Mouse (Mus musculus) megakaryocyte, embryonic 14.5 days (primary cell): Measurements from ENCODE around the gene Pbx4. TPM values are rescaled to one million over a fixed set of nuclear protein-coding genes. Genes with fewer than 3 reads are reported as not detected.

ENCODE experiments used
- H3K27me3 ChIP-seq: replicated peaks from 2 replicates; pipeline ENCODE3; 2012; ENCODE audit warnings: inconsistent platforms
- H3K36me3 ChIP-seq: replicated peaks from 2 replicates; pipeline ENCODE3; 2012; ENCODE audit warnings: low read length, inconsistent platforms, mixed read lengths
- H3K4me1 ChIP-seq: 2 replicates; pipeline ENCODE4 v1.6.1; 2012; ENCODE audit warnings: inconsistent platforms
- H3K4me3 ChIP-seq: replicated peaks from 2 replicates; pipeline ENCODE3; 2012; ENCODE audit warnings: moderate library complexity, mild to moderate bottlenecking, inconsistent platforms
- H3K9me3 ChIP-seq: 2 replicates; pipeline ENCODE4 v1.6.1; 2012; ENCODE audit warnings: inconsistent platforms
- FLI1 ChIP-seq: IDR thresholded peaks from 2 replicates; pipeline ENCODE4 v1.6.1; 2012; ENCODE audit warnings: low read length, inconsistent platforms, mixed read lengths
- GATA1 ChIP-seq: IDR thresholded peaks from 3 replicates; pipeline ENCODE4 v1.6.1; 2012; ENCODE audit warnings: mixed read lengths, low read length, inconsistent platforms, borderline replicate concordance
- polyA plus RNA-seq: library from polyadenylated mRNA; stranded (reverse); fragments of >175 nt; gene quantifications from 2 replicates; pipeline ENCODE4 v1.2.3, GENCODE M21; 2012; ENCODE audit warnings: low replicate concordance; ENCODE audit not compliant: insufficient read depth

Gene Pbx4
- polyA plus RNA-seq, 1 experiment: 1.7 TPM

DNA sequence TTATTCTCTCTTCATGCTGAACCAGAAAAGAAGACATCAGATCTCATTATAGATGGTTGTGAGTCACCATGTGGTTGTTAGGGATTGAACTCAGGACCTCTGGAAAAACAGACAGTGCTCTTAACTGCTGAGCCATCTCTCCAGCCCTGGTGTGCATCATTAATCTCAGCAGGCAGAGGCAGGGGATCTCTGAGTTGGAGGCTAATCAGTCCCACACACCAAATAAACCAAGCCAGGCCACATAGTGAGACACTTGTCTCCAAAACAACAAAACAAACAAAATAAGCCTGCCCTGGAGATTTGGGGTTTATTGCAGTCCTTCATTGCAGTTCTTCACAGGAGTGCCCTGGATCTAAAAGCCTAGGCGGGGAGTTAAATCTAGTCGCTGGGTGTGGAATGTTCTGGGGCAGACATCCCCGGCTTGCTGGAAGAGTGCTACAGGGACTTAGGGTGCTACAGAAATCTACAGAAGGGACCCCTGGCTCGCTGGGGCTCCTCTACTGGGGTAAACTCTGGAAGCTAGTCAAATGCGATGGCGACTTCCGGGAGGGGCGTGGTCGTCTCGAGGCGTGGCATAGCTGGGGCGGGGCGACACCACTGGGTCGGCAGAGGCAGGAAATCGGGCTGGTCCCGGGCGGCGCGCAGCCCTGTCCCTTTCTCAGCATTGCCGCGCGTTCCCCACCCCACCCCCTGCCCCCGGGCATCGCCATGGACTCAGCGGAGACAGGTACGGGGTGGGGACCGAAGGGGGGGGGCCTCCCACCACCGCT is 24.0 kb upstream of the Pbx4 start, which contains the start of gene Gmip:
Gene Gmip (plus strand): TSS at position 586 of the 770 bp plus-strand sequence.
- Histone ChIP-seq H3K4me3 (peak within 1 kb of the TSS; percentile 93), H3K36me3 (peaks cover 76% of the 10 kb centered on the region), H3K4me1 (peaks cover 53% of the 10 kb centered on the region)

DNA sequence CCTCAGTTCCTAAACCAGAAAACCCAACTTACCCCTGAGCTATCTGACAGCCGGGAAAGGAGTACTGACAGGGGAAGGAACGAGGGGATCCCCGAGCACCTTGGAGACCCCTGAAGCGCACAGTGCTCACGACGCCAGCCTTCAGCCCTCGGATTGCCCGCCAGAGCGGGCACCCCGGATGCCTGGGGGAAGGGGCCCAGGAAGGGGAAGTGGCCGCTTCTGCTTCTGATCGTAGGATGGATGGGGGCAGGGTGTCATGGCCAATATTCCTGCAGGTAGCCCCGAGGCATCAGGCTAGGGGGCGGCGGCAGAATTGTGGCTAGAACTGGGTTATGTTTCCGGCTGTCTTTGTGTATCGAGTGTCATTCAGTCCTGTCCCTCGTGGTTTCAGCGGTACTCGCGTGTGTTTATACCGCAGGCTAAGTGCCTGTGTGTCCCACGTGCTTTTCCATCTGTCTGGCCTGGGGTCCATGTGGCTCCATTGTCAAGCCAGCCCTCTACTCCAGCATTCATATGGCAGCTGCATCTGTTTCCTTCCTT is 23.4 kb upstream of the Pbx4 start:
- H3K36me3 ChIP-seq: peaks cover 76% of the 10 kb centered on the region
- H3K4me3 ChIP-seq: peak overlapping the region; percentile 93
- peaks cover 49% of the 10 kb centered on the region for H3K4me1 ChIP-seq
- TF ChIP-seq GATA1 (no peak), FLI1 (no peak)
- H3K9me3 ChIP-seq: no peaks in the 10 kb centered on the region
- no peaks in the 10 kb centered on the region for H3K27me3 ChIP-seq

More for the DNA sequence above, 24.0 kb upstream of the Pbx4 start, which contains the start of gene Gmip:
- Histone ChIP-seq H3K27me3 (no peaks in the 10 kb centered on the region), H3K9me3 (no peaks in the 10 kb centered on the region)
- TF ChIP-seq FLI1 (no peak), GATA1 (no peak)

DNA sequence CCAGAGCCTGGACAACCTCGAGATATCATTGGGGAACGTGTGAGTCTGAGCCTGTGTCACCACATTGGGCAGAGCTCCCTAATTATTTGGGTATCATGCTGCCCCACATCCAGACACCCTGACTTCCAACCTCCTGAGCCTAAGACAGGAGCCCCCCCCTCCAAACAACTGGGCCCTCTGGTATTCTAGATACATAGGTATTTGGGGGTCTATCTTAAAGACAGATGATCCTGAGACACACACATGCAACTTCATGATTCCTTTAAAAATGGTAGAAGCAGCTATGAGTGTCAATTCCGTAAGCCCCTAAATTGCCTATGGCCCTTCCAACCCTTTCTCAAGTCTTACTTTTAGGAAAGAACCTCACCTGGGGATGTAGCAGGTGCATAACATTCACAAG is 22.5 kb upstream of the Pbx4 start:
- TF ChIP-seq FLI1 (no peak), GATA1 (no peak)
- Histone ChIP-seq H3K27me3 (no peaks in the 10 kb centered on the region), H3K9me3 (no peaks in the 10 kb centered on the region), H3K4me3 (peak overlapping the region; percentile 39), H3K4me1 (peaks cover 49% of the 10 kb centered on the region), H3K36me3 (peaks cover 76% of the 10 kb centered on the region)

DNA sequence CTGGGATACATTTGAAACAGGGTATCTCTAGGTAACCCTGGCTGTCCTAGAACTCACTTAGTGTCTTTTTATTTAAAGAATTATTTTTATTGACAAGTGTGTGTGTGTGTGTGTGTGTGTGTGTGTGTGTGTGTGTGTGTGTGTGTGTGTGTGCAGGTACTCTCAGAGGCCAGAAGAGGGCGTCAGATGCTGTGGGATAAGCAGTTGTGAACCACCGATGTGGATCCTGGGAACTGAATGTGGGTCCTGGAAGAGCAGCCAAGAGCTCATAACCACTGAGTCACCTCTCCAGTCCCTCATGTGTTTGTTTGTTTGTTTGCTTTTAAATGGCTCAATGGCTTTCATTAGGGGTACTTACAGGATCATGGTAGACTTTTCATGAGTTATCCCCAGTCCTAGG is 17.4 kb upstream of the Pbx4 start:
- H3K4me3 ChIP-seq: no peak overlapping the region
- H3K27me3 ChIP-seq: no peaks in the 10 kb centered on the region
- peaks cover 85% of the 10 kb centered on the region for H3K36me3 ChIP-seq
- TF ChIP-seq GATA1: no peak
- no peak for TF ChIP-seq FLI1
- peaks cover 3% of the 10 kb centered on the region for H3K4me1 ChIP-seq
- H3K9me3 ChIP-seq: no peaks in the 10 kb centered on the region

DNA sequence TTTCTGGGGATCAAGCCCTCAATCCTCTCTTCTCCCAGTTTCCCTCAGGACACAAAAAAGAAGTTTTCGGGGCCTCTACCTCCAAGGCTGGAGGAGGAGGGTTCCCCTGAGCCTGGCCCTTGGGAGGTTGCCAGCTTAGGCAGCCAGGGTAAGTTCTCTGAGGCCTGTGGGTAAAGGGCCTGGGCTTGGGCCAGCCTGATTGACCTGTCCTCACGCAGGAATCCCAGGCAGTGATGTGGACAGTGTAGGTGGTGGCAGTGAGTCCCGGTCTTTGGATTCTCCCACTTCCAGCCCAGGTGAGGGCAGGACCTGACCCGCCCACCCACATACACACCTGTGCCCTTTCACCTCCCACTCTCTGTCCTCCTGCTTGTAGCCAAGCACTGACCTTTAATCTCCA is 16.9 kb upstream of the Pbx4 start:
- H3K4me1 ChIP-seq: no peaks in the 10 kb centered on the region
- TF ChIP-seq FLI1 (no peak), GATA1 (no peak)
- peaks cover 85% of the 10 kb centered on the region for H3K36me3 ChIP-seq
- H3K9me3 ChIP-seq: no peaks in the 10 kb centered on the region
- H3K27me3 ChIP-seq: peaks cover 2% of the 10 kb centered on the region
- H3K4me3 ChIP-seq: no peak overlapping the region

DNA sequence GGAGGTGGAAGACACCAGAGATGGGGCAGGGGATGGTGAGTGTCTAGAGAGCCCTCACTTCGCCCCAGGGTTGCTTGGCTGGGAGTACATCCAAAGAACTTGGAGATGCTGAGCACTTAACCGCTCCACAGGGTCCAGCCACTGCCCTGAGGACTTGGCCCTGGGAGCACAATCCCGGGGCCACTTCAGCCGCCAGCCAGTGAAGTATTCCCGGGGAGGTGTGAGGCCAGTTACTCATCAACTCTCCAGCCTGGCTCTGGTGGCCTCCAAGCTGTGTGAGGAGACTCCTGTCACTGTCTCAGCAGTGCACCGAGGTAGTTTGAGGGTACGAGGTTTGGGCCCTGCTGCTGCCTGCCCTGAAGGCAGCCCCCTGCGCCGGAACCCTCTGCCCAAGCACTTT is 11.8 kb upstream of the Pbx4 start:
- Histone ChIP-seq H3K4me3 (no peak overlapping the region), H3K4me1 (peaks cover 20% of the 10 kb centered on the region), H3K27me3 (peaks cover 38% of the 10 kb centered on the region), H3K36me3 (peaks cover 50% of the 10 kb centered on the region), H3K9me3 (no peaks in the 10 kb centered on the region)
- TF ChIP-seq GATA1: no peak

DNA sequence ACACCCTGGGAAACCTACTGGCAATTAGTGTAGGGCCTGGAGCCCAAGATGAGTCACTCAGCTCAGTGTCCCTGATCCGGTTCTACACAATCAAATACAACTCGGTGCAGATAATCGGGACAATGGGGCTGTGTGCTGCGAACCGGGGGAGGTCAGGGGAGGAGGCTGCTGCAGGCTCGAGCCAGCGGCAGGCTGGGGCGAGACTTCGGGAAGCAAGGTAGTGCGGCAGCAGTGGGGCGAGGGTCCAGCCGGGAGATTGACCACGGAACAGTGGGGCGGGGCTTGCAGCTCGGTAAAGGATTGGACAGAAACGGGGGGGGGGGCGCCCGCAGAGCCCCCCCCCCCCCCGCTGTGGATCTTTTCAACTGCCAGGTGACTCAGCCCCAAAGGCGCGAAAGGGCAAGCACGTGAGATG is 10.3 kb upstream of the Pbx4 start:
- peaks cover 36% of the 10 kb centered on the region for H3K36me3 ChIP-seq
- H3K9me3 ChIP-seq: no peaks in the 10 kb centered on the region
- TF ChIP-seq FLI1: no peak
- TF ChIP-seq GATA1: no peak
- peaks cover 25% of the 10 kb centered on the region for H3K4me1 ChIP-seq
- H3K4me3 ChIP-seq: peak overlapping the region; percentile 89
- H3K27me3 ChIP-seq: peaks cover 44% of the 10 kb centered on the region

DNA sequence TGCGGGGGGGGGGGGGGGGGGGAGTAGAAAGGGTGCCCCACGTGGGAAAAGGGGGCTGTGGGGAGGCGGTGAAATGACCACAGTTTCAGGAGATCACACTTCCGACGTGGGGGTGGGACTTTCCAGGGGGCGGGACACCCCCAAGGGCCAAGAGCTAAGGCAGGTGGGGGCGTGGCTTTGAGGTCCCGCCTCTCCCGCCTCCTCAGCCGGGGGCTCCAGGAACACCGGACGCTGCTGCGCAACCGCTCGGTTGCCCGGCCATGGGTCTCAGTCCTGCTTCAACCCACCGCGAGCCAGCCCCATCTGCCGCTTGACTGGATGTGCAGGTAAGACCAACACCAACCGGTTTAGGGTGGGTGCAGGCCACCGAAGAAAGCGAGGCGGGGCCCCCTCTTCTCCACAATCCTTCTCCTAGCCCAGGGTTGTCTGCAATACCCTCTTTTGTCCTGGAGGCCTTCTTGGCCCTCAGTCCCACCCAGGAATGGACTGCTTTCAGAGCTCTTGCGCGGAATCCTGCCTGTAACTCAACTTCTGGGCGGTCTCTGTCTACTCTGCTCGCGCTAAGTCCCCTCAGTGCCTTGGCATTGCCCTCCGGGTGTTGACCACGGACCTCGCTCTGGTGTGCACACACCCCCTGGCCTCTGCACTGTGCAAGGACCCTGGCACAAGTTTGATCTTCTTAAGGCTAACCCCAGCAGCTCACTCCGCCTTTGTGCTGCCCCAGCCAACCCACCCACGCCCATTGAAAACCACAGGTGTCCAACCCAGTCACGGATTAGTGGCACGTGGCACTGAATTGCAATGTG is 9.7 kb upstream of the Pbx4 start, which contains the start of gene Lpar2:
Gene Lpar2 (plus strand): TSS at position 44 of the 806 bp plus-strand sequence.
- Histone ChIP-seq H3K9me3 (no peaks in the 10 kb centered on the region), H3K27me3 (peaks cover 47% of the 10 kb centered on the region), H3K36me3 (peaks cover 30% of the 10 kb centered on the region), H3K4me3 (peak within 1 kb of the TSS; percentile 89), H3K4me1 (peaks cover 25% of the 10 kb centered on the region)
- TF ChIP-seq FLI1 (no peak), GATA1 (no peak)

DNA sequence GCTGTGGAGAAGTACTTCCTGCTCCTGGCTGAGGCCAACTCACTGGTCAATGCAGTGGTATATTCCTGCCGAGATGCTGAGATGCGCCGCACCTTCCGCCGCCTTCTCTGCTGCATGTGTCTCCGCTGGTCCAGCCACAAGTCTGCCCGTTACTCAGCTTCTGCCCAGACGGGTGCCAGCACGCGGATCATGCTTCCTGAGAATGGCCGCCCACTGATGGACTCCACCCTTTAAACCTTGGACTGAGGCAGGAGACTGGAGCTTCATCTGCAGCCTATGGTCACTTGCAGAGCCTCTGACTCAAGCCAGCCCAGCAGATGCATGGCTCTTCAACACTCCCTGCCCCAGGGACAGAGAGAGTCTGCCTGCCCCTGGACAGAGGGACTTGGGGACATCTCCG is 5.9 kb upstream of the Pbx4 start:
- no peak for TF ChIP-seq GATA1
- no peak for TF ChIP-seq FLI1
- Histone ChIP-seq H3K4me3 (no peak overlapping the region), H3K9me3 (no peaks in the 10 kb centered on the region), H3K27me3 (peaks cover 42% of the 10 kb centered on the region), H3K36me3 (no peaks in the 10 kb centered on the region), H3K4me1 (peaks cover 34% of the 10 kb centered on the region)
